Mouse (Mus musculus): Measurements from ENCODE around the gene S100a1. TPM values are rescaled to one million over a fixed set of nuclear protein-coding genes. Genes with fewer than 3 reads are reported as not detected.

S100a1 gene
- total RNA-seq, 4 experiments from 2014 or later, result 1,071 to 1,219 (median 1,134) TPM

- no peak for DNase-seq (ENCODE audit: low spot score)
Measured at GRCm38 (mm10) chr3:90509747-90510123, 4.5 kb downstream of the S100a1 start.

DNA sequence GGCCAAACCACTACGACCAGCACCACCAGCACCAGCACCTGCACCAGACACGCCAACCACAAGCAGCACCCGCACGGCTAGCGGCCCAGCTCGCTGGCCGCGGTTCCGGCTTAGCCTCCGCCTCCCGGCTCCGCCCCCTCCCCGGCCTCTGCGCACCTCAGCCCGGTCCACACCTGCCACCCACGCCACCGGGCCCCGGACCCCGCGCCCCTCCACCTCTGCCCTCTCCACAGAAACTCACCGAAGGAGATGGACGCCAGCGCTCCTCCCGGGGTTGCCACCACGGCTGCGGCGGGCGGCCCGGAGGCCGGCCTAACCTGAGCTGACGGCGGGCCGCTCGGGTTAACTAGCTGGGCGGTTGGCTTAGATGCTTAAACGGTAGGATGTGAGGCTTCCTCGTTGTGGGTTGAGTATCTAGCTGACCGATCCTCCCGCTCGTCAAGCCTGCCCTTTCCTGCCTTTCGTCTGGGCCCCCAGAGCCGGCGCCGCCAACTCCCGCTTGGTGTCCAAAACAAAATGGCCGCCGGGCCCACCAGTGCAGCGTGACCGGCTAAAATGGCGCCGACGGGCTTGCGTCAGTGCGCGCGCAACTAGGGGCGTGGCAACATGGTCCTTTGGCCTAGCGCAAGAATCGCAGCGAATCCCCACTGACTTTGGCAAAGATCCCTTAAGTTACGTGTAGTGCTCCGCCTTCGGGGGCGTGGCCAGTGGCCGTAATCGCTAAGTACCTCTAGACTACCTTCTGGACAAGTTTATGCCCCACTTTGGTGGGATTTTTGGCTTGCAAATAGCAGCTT is 5.0 kb downstream of the S100a1 start, which contains the start of gene Chtop:
Gene Chtop, minus strand, starts transcription at position 549 of the 797 bp plus-strand sequence.
- peak; percentile 100 for DNase-seq (ENCODE audit: low spot score)

DNA sequence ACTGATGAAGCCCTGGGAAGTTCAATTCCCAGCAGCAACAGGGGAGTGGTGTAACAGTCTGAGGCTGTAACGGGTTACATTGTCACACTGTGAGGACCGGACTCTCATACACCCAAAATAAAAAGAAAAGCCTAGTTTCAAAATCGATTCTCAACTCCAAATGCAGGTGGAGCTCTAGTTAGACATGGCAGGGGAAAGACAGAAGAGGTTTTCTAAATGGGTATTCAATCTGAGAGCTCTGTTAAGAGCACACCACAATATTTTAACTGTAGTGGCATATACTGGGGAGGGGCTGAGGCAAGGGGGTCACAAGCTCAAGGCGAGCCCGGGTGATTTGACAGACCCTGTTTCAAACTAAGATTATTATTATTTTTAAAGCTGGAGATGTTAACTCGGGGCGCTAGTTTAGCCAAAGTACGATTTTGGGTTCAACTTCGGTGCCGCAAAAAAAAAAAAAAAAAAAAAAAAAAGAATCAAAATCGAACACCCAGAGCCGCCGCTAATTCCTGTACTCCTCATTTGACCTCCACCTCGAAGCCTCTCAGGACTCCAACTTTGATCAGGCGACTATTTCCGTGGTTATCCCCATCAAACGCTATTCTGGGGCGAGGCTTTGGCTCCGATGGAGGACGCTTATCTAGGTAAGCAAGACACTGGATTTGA is 5.8 kb downstream of the S100a1 start:
- no peak for DNase-seq (ENCODE audit: low spot score)

- no peak for DNase-seq (ENCODE audit: low spot score)
Measured at GRCm38 (mm10) chr3:90506362-90506761, 7.8 kb downstream of the S100a1 start.

GRCm38 (mm10) chr3:90505216-90505615 is 9.0 kb downstream of the S100a1 start:
- DNase-seq (ENCODE audit: low spot score), result no peak

GRCm38 (mm10) chr3:90503444-90503843 is 10.7 kb downstream of the S100a1 start:
- DNase-seq (ENCODE audit: low spot score), result no peak

DNA sequence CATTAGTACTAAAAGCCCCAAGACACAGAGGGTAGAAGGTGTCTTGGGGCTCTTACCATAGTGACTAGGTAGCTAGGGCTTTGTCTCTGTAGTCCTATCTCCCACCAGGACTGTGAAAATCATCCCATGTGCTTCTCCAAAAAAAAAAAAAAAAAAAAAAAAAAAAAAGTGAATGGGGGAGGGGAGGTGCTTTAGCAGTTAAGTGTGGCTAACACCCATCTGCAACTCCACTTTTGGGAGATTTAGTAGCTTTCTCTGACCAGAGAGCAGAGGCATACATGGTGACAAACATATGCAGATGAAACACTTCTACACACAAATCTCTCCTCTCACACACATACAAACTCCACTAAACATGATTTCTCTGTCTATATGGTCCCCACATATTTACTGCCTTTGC is 16.6 kb downstream of the S100a1 start:
- DNase-seq (ENCODE audit: low spot score), result no peak

- DNase-seq (ENCODE audit: low spot score), result no peak
Measured at GRCm38 (mm10) chr3:90495850-90496525, 18.2 kb downstream of the S100a1 start.

DNA sequence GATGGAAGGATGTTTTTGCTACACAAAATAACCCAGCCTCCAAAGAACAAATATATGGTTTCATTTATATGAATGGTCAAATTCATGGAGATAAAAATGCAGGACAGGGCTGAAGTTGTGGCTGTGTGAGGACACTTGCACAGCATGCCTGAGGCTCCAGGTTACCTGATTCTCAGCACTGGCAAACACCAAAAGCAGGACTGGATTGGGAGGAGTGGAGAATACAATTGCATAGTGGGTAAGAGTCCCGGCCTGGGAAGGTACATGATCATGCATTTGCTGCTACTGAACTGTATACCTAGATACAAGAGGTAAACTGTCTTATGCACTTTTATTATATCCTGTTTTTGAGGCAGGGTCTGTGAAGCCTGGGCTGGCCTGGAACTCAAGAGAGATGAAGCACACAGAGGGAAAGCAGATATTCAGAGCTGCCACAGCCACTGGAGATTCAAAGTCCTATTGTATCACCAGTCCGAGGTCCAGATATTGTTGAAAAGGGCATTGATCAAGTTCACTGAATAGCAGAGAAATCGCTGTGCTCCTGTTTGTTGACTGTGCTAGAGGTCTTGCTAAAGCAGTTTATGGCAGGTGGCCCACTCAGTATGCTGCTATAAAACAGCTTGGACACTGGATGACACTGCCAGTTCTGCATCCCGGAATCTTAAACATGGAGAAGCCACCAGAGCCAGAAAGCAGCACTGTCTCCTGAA is 20.2 kb downstream of the S100a1 start:
- DNase-seq (ENCODE audit: low spot score), result no peak

GRCm38 (mm10) chr3:90491350-90491749 is 22.8 kb downstream of the S100a1 start:
- DNase-seq (ENCODE audit: low spot score), result no peak

GRCm38 (mm10) chr3:90490696-90491256 is 23.4 kb downstream of the S100a1 start, which contains the start of gene Snapin:
Gene Snapin, minus strand, starts transcription at chr3:90491033.
- DNase-seq (ENCODE audit: low spot score), result peak; percentile 96

- no peak for DNase-seq (ENCODE audit: low spot score)
Measured at GRCm38 (mm10) chr3:90488576-90488975, 25.6 kb downstream of the S100a1 start.

GRCm38 (mm10) chr3:90486998-90487397 is 27.2 kb downstream of the S100a1 start:
- no peak for DNase-seq (ENCODE audit: low spot score)

DNA sequence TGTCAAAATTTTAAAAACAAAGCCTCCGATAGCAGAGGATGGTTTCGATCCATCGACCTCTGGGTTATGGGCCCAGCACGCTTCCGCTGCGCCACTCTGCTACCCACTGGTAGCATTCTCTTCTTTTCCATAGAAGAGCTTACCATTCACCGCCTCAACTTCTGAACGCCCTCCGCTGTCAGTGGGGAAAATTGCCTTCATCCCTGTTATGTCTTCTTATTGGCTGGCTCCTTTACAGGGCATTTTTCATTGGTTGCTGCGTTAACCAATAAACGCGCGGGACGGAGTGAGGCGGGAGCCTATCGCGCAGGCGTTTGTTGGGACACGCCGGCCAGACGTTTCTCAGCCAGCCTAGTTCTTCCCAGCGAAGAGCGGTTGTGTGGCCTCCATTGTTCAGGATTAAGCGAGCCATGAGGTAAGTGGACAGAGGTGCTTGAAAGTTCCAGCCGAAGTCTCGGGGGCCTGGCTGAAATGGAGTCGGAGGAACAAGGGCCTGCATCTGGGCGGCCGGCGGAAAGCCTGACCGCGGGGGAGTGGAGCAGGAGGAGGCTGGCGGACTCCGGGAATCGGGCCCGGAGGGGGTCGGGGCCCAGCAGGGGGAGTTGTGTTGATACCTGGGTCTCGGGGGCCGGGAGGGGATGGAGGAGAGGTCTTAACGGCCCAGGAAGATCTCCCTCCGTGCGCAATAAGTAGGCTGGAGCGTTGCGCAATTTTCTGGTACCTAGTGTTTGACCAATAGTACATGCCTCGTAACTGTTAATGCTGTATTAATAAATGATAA is 38.2 kb downstream of the S100a1 start, which contains the start of gene Ilf2:
Gene Ilf2, plus strand, starts transcription at position 296 of the 781 bp plus-strand sequence.
- DNase-seq (ENCODE audit: low spot score), result peak; percentile 98

GRCm38 (mm10) chr3:90475151-90475830 is 38.9 kb downstream of the S100a1 start:
- no peak for DNase-seq (ENCODE audit: low spot score)

DNA sequence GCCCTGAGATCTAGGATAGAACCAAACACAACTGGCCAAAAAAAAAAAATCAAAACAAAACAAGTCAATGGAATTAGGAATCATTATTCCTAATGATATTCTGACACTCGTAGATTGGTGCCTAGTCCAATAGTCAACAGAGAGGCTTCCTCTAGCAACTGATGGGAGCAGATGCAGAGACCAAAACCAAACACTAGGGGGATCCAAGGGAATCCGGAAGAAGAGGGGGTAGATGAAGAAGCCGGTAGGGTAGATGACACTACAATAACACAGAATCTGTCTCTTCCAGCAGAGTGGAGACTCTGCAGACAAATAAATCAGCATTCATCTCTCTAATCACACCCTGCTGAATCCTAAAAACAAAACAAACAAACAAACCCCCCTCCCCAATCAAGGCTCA is 42.0 kb downstream of the S100a1 start:
- DNase-seq (ENCODE audit: low spot score), result peak; percentile 71

DNA sequence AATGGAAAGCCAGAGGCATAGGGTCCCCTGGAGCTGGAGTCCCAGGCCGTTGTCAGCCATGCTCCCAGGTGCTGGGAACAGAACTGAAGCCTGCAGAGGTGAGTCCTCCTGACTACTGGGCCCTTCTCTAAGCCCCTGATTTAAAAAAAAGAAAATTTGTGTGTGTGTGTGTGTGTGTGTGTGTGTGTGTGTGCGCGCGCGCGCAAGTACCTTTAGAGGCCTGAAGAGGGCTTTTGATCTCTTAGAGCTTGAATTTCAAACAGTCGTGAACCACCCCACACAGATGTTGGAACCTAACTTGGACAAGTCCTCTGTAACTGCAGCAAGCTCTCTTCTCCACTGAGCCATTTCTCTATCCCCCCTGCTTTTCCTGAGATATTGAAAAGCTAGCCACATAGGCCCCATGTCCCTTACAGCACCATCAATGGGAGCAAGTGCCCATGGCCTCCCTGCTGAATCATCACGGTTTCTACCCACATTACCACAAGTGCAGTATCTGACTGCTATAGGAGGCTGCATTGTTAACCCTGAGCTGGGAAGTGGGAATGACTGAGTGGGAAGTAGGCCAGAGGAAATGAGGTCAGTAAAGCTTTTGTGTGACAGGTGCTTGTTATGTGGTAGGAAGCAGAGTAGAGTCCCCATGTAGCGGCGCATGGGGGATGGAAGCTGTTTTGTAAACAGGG is 46.4 kb downstream of the S100a1 start:
- DNase-seq (ENCODE audit: low spot score), result no peak

DNA sequence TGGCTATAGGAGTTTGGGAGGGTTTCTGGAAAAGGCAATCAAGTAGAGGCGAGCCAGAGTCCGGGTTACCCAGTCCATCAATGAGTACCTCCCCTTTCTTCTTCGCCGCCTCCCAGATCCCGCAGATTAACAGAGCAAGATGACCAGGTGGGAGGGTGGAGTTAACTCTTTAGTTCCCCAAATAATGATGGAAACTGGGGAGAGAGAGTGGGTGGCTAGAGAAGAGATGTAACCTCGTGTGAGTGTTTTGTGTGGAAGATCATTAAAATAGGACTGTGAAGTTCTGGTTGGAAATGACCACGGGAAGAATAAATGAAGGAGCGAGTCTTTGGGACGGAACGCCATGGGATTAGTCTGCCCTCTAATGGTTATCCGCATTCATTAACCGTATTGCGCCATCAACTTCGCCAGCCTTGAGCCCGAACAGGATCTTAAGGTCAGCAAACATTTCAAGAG is 47.9 kb downstream of the S100a1 start:
- peak; percentile 76 for DNase-seq (ENCODE audit: low spot score)

GRCm38 (mm10) chr3:90465686-90466310 is 48.4 kb downstream of the S100a1 start, which contains the start of gene Npr1:
Gene Npr1, minus strand, starts transcription at chr3:90465866.
- peak; percentile 44 for DNase-seq (ENCODE audit: low spot score)
